Mouse (Mus musculus): ENCODE measurements around the gene U90926. TPM values are rescaled to one million over a fixed set of nuclear protein-coding genes. Genes with fewer than 3 reads are reported as not detected.
"Not testable (repeated sequence)": the region's sequence is repeated elsewhere in the genome, so short reads cannot be mapped to it uniquely, and the experiment has no call there.

Gene U90926
- total RNA-seq, 2 experiments from 2014 or later = not detected

DNA sequence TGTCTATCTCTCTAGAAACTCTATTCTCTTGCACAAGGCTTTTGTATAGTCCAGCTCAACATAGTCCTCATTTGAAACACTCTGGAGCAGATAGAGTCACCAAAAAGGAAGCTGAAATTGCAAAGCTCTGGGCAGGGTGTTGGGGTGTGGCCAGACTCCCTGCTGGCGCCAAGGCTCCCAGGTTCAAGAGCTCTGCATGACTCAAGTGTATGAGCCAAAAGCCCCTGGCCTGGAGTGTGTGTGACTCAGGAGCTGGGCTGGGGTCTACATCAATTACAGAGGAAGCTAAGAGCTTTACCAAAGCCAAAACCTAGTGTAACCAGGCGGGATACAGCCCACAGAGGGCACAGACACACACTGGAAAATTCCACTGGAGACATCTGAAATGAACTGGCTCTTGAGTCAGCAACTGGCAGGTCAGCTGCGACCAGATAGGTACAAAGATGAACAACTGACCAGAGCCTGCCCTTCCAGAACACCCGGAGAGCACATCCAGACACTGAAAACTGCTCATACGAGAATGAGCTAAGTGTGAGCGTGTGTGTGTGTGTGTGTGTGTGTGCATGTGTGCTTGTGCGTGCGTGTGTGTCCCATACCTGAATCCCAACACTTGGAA, 5.2 kb upstream of the U90926 start:
- intact Hi-C loops (cut with DNase I) = no loop called here

DNA sequence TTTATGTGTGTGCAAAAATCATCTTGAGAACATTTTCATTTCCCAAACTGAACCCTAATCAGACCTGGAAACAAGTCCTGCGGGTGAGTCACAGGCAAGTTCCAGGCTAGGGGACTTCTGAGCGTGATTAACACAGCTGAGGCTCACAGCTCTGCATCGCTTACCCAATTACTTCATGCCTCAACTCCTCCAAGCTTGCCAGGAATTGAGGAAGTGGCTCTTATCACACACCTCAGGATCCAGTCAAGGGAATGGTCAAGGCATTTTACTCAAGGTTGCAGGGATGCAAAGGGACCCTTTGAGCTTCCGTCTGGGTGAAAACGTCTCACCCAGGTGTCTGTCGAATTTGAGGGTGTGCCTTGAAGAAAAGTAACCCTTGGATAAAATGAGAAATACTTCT, 4.6 kb upstream of the U90926 start:
- no peak for DNase-seq (ENCODE audit: extremely low spot score in 1 of 2, low spot score in 2 of 2)
- intact Hi-C loops (cut with DNase I) = no loop called here

More for the DNA sequence above, 5.2 kb upstream of the U90926 start:
- no peak for DNase-seq (ENCODE audit: extremely low spot score in 1 of 2, low spot score in 2 of 2)

DNA sequence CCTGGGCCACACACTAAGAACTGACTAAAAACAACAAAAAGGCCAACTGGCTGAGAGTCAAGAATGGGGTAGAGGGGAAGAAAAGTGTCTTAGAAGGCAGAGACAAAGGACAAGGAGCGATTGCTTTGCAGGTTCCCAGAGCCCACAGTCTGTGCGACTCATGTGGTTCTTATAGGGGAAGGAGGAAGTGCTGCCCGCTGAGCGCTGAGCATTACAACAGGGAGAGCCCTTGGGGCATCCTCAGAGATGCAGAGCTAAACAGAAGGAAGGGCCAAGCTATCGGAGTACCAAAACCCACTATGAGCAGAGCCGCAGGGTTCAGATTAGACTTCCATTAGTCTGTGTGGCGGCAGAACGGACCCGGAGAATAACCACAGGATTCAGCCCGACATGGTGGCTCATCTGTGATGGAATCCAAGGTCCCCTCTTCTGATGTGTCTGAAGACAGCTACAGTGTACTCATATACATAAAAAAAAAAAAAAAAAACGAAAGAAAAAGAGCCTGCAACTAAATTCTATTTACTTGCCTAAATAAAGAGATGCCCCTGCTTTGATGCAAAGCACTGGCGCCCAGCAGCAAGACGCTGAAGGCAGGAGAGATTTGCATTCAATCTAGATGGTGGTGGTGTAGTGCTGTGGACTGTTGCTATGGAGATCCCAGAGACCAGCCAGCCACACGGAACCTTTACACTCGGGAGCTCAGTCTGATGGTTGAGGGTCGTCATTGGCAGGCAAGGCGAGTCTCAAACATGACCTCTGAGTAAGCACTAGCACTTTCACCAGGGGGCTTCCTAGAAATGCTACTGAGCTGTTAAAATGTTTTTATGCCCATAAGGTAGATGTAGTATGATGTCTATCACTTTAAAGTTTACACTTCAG, 3.9 kb upstream of the U90926 start:
- intact Hi-C loops (cut with DNase I) = no loop called here
- DNase-seq (ENCODE audit: extremely low spot score in 1 of 2, low spot score in 2 of 2) = no peak

DNA sequence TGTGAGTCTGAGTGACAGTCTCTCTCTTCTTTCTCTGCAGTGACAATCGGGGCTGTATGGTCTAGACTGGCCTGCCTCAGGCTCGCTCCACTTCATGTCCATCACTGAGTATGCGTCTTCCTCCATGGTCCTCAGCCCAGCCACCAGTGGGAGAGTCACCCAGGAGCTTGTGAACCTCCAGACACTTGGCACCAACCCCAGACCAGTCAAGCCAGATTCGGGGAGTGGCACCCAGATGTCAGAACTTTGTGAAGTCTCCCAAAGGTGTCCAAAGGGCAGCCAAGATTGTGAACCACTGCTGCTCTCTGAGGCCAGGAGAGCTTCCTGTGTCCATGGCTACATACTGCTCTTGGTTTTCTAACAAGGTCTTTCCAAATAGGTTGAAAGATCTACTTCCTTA, 3.0 kb downstream of the U90926 start:
- DNase-seq (ENCODE audit: extremely low spot score in 1 of 2, low spot score in 2 of 2) = no peak
- intact Hi-C loops (cut with DNase I) = no loop called here

DNA sequence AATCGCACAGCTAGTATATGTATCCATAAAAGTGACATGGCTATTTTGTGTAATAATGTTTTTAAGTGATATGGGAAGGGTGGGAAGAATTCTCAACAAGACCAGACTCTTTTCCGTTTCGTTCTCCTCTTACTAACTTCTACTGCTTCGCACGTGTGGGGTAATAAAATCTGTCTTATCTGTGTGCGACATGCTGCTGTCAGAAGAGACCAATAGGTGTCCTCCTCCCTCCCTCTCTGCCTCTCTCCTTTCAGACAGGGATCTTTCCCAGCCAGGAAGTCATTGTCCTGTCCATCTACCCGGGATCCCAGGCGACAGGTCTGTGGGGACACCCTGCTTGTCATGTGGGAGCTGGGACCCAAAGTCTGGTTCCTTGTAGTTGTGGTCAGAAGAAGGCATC, 5.0 kb downstream of the U90926 start:
- no peak for DNase-seq (ENCODE audit: extremely low spot score in 1 of 2, low spot score in 2 of 2)
- intact Hi-C loops (cut with DNase I) = no loop called here

DNA sequence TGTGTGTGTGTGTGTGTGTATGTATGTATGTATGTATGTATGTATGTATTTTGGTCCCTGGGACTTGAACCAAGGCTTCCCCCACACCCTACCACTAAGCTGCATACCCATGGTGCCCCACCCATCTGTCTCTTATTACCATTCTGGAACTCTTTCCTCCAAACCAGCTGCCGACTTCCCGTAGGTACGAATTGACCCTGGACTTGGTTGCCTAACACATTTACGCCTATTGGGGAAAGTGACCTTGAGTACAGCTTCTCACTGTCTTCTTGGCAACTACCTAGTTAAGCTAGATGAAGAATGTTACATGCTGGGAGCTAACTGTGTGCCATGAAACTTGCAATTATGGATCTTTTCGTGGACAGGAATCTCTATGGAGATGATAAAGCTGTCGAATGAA, 9.1 kb downstream of the U90926 start:
- no peak for DNase-seq (ENCODE audit: extremely low spot score in 1 of 2, low spot score in 2 of 2)
- intact Hi-C loops (cut with DNase I) = no loop called here

DNA sequence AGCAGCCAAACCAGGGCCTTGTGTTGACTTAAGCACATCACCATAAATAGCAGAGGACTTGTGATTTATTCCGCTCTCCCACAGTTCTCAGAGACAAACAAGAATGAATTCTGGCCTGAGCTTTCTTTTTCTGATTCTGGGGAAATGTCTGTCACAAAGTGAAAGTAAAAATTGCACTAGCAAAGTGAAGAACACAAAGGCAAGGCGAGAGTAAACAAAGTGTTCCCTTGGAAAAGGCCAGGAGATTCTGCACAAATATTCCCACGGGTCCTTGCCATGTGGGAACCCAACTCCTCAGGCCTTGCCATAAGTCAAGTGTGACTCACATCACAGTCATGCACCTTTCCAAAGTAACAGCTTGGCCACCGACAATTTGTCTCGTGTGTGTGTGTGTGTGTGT, 9.5 kb downstream of the U90926 start:
- no peak for DNase-seq (ENCODE audit: extremely low spot score in 1 of 2, low spot score in 2 of 2)
- intact Hi-C loops (cut with DNase I) = no loop called here

DNA sequence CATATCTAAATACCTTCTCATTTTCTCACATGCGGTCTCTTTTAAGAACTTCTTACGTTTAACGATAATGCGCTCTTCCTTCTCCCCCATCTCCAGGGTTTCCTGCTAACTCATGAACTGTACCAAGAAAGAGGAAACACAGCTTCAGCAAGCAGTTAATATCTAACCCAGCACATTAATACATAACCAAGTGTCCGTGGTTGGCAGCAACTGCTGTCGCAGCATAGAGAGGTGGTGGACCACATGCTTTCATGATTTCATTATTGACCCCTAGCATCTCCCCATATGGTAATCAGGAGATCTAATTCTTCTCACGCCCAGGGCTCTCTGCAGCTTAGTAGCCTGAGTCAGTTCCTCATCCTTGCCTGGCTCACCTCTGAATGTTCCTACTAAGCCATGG, 10.0 kb downstream of the U90926 start:
- intact Hi-C loops (cut with DNase I) = no loop called here
- no peak for DNase-seq (ENCODE audit: extremely low spot score in 1 of 2, low spot score in 2 of 2)

DNA sequence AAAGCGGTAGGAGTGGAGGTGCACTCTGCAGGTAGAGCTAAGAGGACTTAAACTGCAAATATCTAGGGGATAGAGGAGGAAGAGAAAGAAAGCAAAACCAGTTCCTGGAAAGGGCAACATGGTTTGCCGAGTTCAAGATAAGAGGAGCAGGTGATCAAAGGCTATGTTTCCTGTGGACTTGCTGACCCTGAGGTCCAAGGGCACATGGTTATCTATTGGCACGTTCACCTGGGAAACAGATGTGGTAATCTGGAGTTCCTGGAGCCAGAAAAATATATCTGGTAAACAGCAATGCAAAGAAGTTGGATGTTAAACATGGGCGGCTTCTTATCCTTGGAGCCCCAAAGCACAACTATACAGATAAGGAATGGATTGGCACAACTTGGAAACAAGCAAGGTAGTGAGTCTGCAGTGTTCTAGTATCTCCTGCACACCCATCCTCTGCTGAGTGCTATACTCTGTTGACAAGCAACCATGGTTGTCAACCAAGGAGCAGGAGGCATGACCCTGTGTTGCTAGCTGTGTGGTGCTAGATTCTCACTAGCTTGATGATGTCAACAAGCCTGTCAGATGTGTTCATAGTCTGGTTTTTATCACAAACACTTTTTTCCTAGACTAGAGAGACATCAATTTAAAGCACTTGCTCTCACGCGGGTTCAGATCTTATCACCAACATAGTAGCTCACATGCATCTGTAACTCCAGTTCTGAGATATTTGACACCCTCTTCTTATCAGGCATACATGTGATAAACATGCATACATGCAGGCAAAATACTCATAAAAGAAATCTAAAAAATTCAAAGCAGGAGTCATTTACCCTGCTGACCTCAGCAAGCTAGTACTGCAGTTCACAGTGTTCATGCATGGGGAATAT, 10.8 kb downstream of the U90926 start:
- intact Hi-C loops (cut with DNase I) = loop anchor here (5.0 kb wide), 1 partner anchor 88 kb away; no protein-coding TSS in a partner anchor
- no peak for DNase-seq (ENCODE audit: extremely low spot score in 1 of 2, low spot score in 2 of 2)

DNA sequence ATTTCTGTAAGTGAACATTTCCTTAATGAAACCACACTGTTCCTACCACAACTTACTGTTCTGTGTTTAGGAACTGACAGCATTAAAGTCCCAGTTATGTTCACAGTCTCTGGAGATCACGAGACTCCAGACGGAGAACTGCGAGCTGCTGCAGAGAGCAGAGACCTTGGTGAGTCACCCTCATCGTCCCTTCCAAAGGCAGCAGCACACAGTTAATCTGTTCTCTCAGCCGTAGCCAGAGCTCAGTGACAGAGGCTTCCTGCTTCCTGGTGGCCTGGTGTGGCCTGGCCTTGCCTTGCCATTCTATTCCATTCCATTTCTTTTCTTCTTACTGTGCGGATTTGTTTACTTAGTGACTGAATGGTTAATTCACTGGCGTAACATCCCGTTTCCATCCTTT, 16.9 kb downstream of the U90926 start:
- no peak for DNase-seq (ENCODE audit: extremely low spot score in 1 of 2, low spot score in 2 of 2)
- intact Hi-C loops (cut with DNase I) = no loop called here

DNA sequence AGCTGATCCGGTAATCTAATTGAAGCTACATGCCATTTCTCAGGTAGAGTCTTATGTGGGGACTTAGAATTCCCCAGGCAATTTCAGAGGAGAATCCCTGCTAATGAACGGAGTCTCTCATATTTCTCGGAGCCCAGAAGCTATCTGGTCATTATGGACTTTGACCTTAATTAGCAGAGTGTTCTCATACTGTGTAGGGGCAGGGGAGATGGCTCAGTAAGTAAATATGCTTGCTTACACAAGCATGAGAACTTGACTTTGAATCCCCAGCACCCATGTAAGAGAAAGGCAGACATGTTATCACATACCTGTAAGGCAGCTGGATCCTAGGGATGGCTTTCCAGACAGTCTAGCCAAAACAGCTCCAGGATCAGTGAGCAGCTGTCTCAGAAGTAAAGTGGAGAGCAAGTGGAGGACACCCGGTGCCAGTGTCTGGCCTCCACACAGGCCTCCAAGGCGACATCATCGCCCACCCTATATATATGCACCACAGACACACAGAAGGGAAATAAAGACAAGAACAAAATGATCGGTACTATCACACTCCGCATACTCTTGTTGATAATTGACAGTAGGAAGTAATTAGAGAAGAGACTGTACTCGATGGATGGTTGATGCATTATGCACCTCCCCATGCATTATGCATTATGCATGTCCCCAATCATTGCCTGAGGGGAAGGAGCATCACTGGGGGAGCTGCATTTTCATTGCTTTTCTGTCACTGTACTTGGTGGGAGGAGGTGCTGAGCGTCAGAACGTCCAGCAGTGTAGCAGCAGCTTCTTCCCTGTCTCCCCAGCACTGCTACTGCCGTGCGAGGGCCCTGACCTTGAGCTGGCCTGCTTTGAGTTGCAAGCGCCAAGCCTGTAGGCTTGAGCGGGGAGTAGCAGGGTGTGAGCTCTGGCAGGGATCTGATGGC, 18.1 kb downstream of the U90926 start:
- intact Hi-C loops (cut with DNase I) = no loop called here

DNA sequence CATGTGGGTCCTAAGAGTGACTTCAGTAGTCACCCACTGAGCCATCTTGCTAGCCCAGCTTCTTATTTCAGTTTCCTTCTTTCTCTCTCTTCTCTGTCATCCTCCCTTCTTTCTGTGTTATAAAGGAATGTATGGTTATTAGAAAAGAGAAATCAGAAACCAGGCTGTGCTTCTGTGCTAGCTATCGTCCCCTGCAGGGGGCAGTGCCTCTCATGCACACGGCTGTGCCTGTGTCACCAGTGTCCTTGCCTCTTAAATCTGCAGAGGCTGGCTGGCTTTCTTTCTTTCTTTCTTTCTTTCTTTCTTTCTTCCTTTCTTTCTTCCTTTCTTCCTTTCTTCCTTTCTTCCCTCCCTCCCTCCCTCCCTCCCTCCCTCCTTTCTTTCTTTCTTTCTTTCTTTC, 19.5 kb downstream of the U90926 start:
- intact Hi-C loops (cut with DNase I) = not testable (repeated sequence)
- peak in 1 of 2 experiments; percentile 46 for DNase-seq (ENCODE audit: extremely low spot score in 1 of 2, low spot score in 2 of 2)

More for the DNA sequence above, 18.1 kb downstream of the U90926 start:
- DNase-seq (ENCODE audit: extremely low spot score in 1 of 2, low spot score in 2 of 2) = no peak

DNA sequence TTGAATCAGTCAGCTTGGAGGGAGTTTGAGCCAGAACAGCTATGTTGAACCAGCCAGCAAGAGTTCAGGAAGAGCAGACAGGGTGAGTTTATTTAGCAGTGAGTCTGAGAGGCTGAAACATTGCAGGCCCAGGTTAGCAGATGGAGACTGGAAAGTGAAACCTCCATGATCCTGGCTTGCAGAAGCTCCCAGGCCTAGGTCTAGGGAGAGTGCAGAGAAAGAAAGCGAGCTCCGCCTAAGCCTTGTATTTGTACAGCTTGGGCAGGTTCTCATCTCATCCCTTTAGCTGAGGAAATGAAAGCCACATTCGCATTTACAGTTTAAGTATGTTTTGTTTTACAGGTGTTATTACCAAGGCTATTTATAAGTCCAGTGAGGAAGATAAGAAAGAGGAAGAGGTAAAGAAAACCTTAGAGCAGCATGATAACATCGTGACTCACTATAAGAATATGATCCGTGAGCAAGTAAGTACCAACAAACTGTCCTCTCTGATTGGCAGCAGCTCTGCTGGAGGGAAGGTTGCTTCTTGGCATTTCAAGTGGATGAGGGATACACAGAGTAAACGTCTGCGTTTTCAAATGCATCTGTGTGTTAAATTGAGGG, 26.2 kb downstream of the U90926 start:
- intact Hi-C loops (cut with DNase I) = no loop called here
- no peak for DNase-seq (ENCODE audit: extremely low spot score in 1 of 2, low spot score in 2 of 2)

DNA sequence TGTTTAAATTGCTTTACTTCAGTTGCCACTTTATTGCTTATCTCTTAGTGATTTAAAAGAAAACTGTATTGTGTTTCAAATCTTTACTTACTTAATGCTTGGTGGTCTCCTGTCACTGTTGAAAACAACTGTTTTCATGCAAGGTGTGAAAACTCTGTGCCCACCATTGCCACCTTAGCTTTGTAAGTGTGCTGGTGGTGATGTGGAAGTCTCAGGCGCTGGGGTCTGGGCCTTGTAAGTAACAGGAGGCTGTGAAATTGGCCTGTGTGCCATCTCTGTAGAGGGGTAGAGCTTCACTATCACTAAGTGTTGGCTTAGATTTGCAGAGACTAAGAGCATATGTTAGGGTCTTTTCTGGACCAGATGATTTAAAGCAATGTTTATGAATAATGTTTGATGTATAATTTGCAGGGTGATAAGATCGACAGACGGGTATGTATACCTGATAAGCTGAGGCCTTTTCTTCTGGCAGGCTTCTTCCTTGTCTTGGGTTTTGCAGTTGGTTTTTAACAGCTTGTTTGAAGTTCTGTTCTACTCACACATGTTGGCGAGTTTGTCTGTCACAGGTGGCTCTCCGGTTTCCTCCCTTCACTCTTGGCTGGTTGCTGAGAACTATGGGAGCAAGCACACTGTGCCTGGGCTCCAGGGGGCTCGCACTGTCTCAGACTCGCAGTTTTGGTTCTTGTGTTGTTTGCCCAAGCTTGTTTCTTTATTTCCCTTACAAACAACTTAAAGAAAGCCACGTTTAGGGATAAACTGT, 32.0 kb downstream of the U90926 start:
- DNase-seq (ENCODE audit: extremely low spot score in 1 of 2, low spot score in 2 of 2) = no peak
- intact Hi-C loops (cut with DNase I) = no loop called here

DNA sequence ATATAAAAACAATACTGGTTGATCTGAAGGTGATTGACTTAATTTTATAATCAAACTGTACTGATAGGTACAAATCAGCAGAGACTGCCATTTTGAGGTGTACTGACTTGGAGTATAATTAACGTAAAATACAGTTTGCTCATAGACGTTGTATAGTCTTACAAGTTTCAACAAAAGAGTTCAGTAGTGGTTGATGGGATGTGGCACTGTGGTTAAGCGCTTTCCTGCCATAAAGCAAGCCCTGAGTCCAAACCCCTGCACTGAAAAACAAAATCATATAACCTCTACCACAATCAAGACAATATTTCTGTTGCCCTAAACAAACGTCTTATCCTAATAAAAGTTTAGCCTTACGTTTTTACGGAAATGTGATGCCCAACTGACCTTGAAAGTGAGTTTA, 49.2 kb downstream of the U90926 start:
- intact Hi-C loops (cut with DNase I) = no loop called here
- no peak for DNase-seq (ENCODE audit: extremely low spot score in 1 of 2, low spot score in 2 of 2)
